Mouse (Mus musculus) liver, adult 2 months (tissue): ENCODE results near the gene Sox13.

ENCODE experiments used
- CTCF ChIP-seq: fragments of 200-500 bp; IDR thresholded peaks from 2 replicates; pipeline ENCODE4 v1.5.1; 2011; ENCODE audit warnings: low read depth, low read length, control low read depth
- POLR2A ChIP-seq: fragments of 200-500 bp; IDR thresholded peaks from 2 replicates; pipeline ENCODE4 v1.6.1; 2011; ENCODE audit warnings: low read length, control low read depth; ENCODE audit not compliant: insufficient read depth; ENCODE audit errors: extremely low read depth

DNA sequence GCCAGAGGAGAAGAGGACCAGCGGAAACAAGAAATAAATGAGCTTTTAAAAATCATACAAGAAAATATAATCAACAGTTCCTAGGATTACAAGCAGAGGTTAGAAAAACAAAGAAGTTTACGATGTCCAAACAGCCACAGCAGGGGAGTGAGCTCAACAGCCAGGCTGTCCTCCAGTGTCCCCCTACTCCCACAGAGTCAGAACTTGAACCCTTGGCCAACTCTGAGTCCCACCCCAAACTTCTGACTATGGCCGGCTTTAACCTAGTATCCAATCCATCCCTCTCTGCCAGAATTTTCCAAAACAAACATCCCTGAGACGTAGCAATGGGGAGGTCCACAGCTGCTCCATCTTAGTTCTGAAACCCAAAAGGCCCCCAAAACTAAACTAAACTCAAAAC is 45.0 kb upstream of the Sox13 start:
- TF ChIP-seq CTCF (no peak), POLR2A (no peak)
